Mouse (Mus musculus) CH12.LX (cell line): ENCODE measurements around the gene Ccdc88c. TPM values are rescaled to one million over a fixed set of nuclear protein-coding genes. Genes with fewer than 3 reads are reported as not detected.

Source experiments
- DNase-seq: peaks from one replicate; pipeline ENCODE4 v3.0.0-alpha.2; 2013; ENCODE audit errors: extremely low read depth
- H3K27ac ChIP-seq: 2 replicates; pipeline ENCODE4 v1.5.1; 2012; ENCODE audit warnings: low read depth, mild to moderate bottlenecking, control low read depth, moderate library complexity; ENCODE audit not compliant: insufficient read depth
- H3K27me3 ChIP-seq: replicated peaks from 2 replicates; pipeline ENCODE3; 2012; ENCODE audit warnings: inconsistent platforms
- H3K36me3 ChIP-seq, 2 experiments: replicated peaks in 1 of 2; 2 replicates each; pipeline versions ENCODE3 to v1.6.1; 2012; ENCODE audit warnings: inconsistent platforms in 1 of 2, low read length in 1 of 2, mild to moderate bottlenecking in 1 of 2, mixed read lengths in 1 of 2, moderate library complexity in 1 of 2; ENCODE audit not compliant: control insufficient read depth in 1 of 2, insufficient read depth in 1 of 2
- H3K4me1 ChIP-seq, 2 experiments: 2 replicates each; pipeline ENCODE4 v1.6.1; 2012; ENCODE audit warnings: inconsistent platforms in 1 of 2, moderate library complexity in 1 of 2; ENCODE audit not compliant: insufficient read depth in 2 of 2, control insufficient read depth in 1 of 2
- H3K4me2 ChIP-seq: 2 replicates; pipeline ENCODE4 v1.6.1; 2012; ENCODE audit warnings: low read depth, mild to moderate bottlenecking, control low read depth; ENCODE audit not compliant: poor library complexity, insufficient read depth, severe bottlenecking
- H3K4me3 ChIP-seq, 3 experiments: fragments of 150-350 bp in 1 of 3; sonication (generic) in 1 of 3; replicated peaks in 1 of 3; 2 replicates each; pipeline versions ENCODE3 to v1.5.1; 2011 to 2012; ENCODE audit warnings: low read depth in 2 of 3, low read length in 2 of 3, mild to moderate bottlenecking in 2 of 3, moderate library complexity in 2 of 3, control low read depth in 1 of 3, improper control_type of control experiment in 1 of 3, inconsistent platforms in 1 of 3, mixed read lengths in 1 of 3; ENCODE audit not compliant: poor library complexity in 1 of 3
- H3K79me2 ChIP-seq: replicated peaks from 2 replicates; pipeline ENCODE4 v1.6.1; 2012; ENCODE audit warnings: mild to moderate bottlenecking, moderate library complexity; ENCODE audit not compliant: control insufficient read depth, poor library complexity, insufficient read depth, severe bottlenecking; ENCODE audit errors: extremely low read depth
- H3K9ac ChIP-seq: 2 replicates; pipeline ENCODE4 v1.6.1; 2012; ENCODE audit warnings: low read depth, mild to moderate bottlenecking, control low read depth, moderate library complexity; ENCODE audit not compliant: insufficient read depth
- H3K9me3 ChIP-seq: replicated peaks from 2 replicates; pipeline ENCODE3; 2012; ENCODE audit warnings: low read length, inconsistent platforms, mixed read lengths
- BHLHE40 ChIP-seq: IDR thresholded peaks from 2 replicates; pipeline ENCODE4 v1.6.1; 2011; ENCODE audit warnings: mild to moderate bottlenecking, low read depth, low read length, improper control_type of control experiment
- CHD1 ChIP-seq: IDR thresholded peaks from 2 replicates; pipeline ENCODE4 v1.6.1; 2012; ENCODE audit warnings: low read depth, low read length, improper control_type of control experiment, inconsistent platforms
- CHD2 ChIP-seq: IDR thresholded peaks from 2 replicates; pipeline ENCODE4 v1.6.1; 2011; ENCODE audit warnings: low read length, improper control_type of control experiment
- CTCF ChIP-seq, 2 experiments: IDR thresholded peaks in 1 of 2; conservative IDR thresholded peaks in 1 of 2; 2 replicates each; pipeline ENCODE4 v1.5.1; 2011 to 2012; ENCODE audit warnings: low read depth in 2 of 2, low read length in 2 of 2, improper control_type of control experiment in 1 of 2, inconsistent platforms in 1 of 2, mild to moderate bottlenecking in 1 of 2, moderate library complexity in 1 of 2
- E2F4 ChIP-seq: IDR thresholded peaks from 2 replicates; pipeline ENCODE4 v1.6.1; 2011; ENCODE audit warnings: low read depth, low read length, improper control_type of control experiment; ENCODE audit not compliant: insufficient replicate concordance
- ELF1 ChIP-seq: IDR thresholded peaks from 2 replicates; pipeline ENCODE4 v1.6.1; 2014; ENCODE audit warnings: low read depth, mild to moderate bottlenecking, inconsistent platforms, low read length, improper control_type of control experiment
- EP300 ChIP-seq: IDR thresholded peaks from 2 replicates; pipeline ENCODE4 v1.6.1; 2011; ENCODE audit warnings: low read length, improper control_type of control experiment
- ETS1 ChIP-seq: conservative IDR thresholded peaks from 2 replicates; pipeline ENCODE4 v1.6.1; 2012; ENCODE audit warnings: low read depth, mild to moderate bottlenecking, inconsistent platforms, low read length, improper control_type of control experiment, moderate library complexity
- HCFC1 ChIP-seq: IDR thresholded peaks from 2 replicates; pipeline ENCODE4 v1.6.1; 2012; ENCODE audit warnings: low read depth, mild to moderate bottlenecking, inconsistent platforms, low read length, improper control_type of control experiment
- MAX ChIP-seq: IDR thresholded peaks from 2 replicates; pipeline ENCODE4 v1.6.1; 2011; ENCODE audit warnings: low read length, improper control_type of control experiment
- MXI1 ChIP-seq: IDR thresholded peaks from 2 replicates; pipeline ENCODE4 v1.6.1; 2011; ENCODE audit warnings: mild to moderate bottlenecking, low read depth, low read length, improper control_type of control experiment
- MYC ChIP-seq: IDR thresholded peaks from 2 replicates; pipeline ENCODE4 v1.6.1; 2011; ENCODE audit warnings: low read depth, mild to moderate bottlenecking, improper control_type of control experiment, low read length
- PAX5 ChIP-seq: IDR thresholded peaks from 2 replicates; pipeline ENCODE4 v1.6.1; 2012; ENCODE audit warnings: low read length, inconsistent platforms, mixed read lengths
- POLR2A ChIP-seq: IDR thresholded peaks from 2 replicates; pipeline ENCODE4 v1.6.1; 2011; ENCODE audit warnings: low read depth, mild to moderate bottlenecking, improper control_type of control experiment, low read length
- POLR2AphosphoS2 ChIP-seq: IDR thresholded peaks from 2 replicates; pipeline ENCODE4 v1.6.1; 2011; ENCODE audit warnings: low read depth, low read length, improper control_type of control experiment
- RCOR1 ChIP-seq: conservative IDR thresholded peaks from 2 replicates; pipeline ENCODE4 v1.6.1; 2012; ENCODE audit warnings: low read depth, mild to moderate bottlenecking, inconsistent platforms, low read length, improper control_type of control experiment
- SMC3 ChIP-seq: IDR thresholded peaks from 2 replicates; pipeline ENCODE4 v1.6.1; 2011; ENCODE audit warnings: low read depth, low read length, improper control_type of control experiment
- TCF12 ChIP-seq: IDR thresholded peaks from 2 replicates; pipeline ENCODE4 v1.6.1; 2014; ENCODE audit warnings: low read depth, mild to moderate bottlenecking, inconsistent platforms, low read length, improper control_type of control experiment
- ZMIZ1 ChIP-seq: IDR thresholded peaks from 2 replicates; pipeline ENCODE4 v1.6.1; 2012; ENCODE audit warnings: low read depth, mild to moderate bottlenecking, inconsistent platforms, low read length, improper control_type of control experiment
- dilution Hi-C: fragments of 300-500 bp; cut with MboI; formaldehyde crosslinking; loops from 2 replicates; pipeline ENCODE4 v1.14.3; 2020; ENCODE audit warnings: low sequenced_read_pairs; ENCODE audit not compliant: extremely low pct_unique_long_range_greater_than_20kb, extremely low pct_ligation_motif_present
- in situ Hi-C: fragments of 300-500 bp; cut with MboI; formaldehyde crosslinking; loops from 3 replicates; pipeline ENCODE4 v1.14.3; 2019; ENCODE audit warnings: low sequenced_read_pairs, low pct_ligation_motif_present, low pct_unique_long_range_greater_than_20kb, mixed read lengths
- polyA plus RNA-seq: library from polyadenylated mRNA; unstranded; fragments of >175 nt; gene quantifications from 2 replicates; pipeline ENCODE4 v1.2.1, GENCODE M21; 2012; ENCODE audit warnings: low read depth; ENCODE audit not compliant: insufficient read length
- total RNA-seq, 2 experiments: library from RNA; depleted of rRNA; stranded (reverse); fragments of 300-350 nt in 1 of 2; fragments of >200 nt in 1 of 2; gene quantifications; 2 replicates each; pipeline ENCODE4 v1.2.3; 2012 to 2014

Ccdc88c gene
- total and polyA plus RNA-seq, 3 experiments, result 20.3 to 32.7 (median 24.9) TPM

- Histone ChIP-seq H3K9ac (no peak overlapping the region), H3K4me3 (no peak overlapping the region), H3K27me3 (no peaks in the 10 kb centered on the region), H3K4me2 (no peak overlapping the region), H3K27ac (no peak overlapping the region), H3K79me2 (no peaks in the 10 kb centered on the region), H3K36me3 (peaks cover 0 to 33% of the 10 kb centered on the region in 2 experiments), H3K9me3 (no peaks in the 10 kb centered on the region), H3K4me1 (peaks cover 19 to 52% of the 10 kb centered on the region in 2 experiments)
- no peak for TF ChIP-seq CHD1
- no peak for TF ChIP-seq MAX
- no peak for TF ChIP-seq EP300
- TF ChIP-seq MYC, result no peak
- no peak for TF ChIP-seq TCF12
- no peak for TF ChIP-seq CHD2
- dilution Hi-C loops (no loop called here), in situ Hi-C loops (no loop called here)
- no peak for DNase-seq
Observed at GRCm38 (mm10) chr12:100877936-100878335, 150.9 kb downstream of the Ccdc88c start.

GRCm38 (mm10) chr12:100875960-100876359 is 152.9 kb downstream of the Ccdc88c start:
- peaks cover 0 to 46% of the 10 kb centered on the region in 2 experiments for H3K36me3 ChIP-seq
- no peak for DNase-seq
- H3K4me2 ChIP-seq, result no peak overlapping the region
- no peak overlapping the region for H3K9ac ChIP-seq
- dilution Hi-C loops, result no loop called here
- H3K27ac ChIP-seq, result no peak overlapping the region
- peaks cover 8 to 43% of the 10 kb centered on the region in 2 experiments for H3K4me1 ChIP-seq
- no peaks in the 10 kb centered on the region for H3K9me3 ChIP-seq
- no peaks in the 10 kb centered on the region for H3K79me2 ChIP-seq
- TF ChIP-seq CHD1 (no peak), PAX5 (no peak), MYC (no peak), POLR2A (no peak), CTCF (conservative IDR thresholded peaks at IDR 0.05 in 1 of 2, IDR thresholded peaks at IDR 0.05 in 1 of 2; ENCODE audit: low read depth in 2 of 2, low read length in 2 of 2) (no peak), ETS1 (no peak), ELF1 (no peak), HCFC1 (no peak), POLR2AphosphoS2 (no peak), ZMIZ1 (no peak)
- TF ChIP-seq, all 38 proteins: peak for 0
- H3K4me3 ChIP-seq, result no peak overlapping the region
- in situ Hi-C loops, result no loop called here
- no peaks in the 10 kb centered on the region for H3K27me3 ChIP-seq

- Histone ChIP-seq H3K9ac (no peak overlapping the region), H3K36me3 (peaks cover 0 to 46% of the 10 kb centered on the region in 2 experiments), H3K4me1 (peaks cover 5 to 39% of the 10 kb centered on the region in 2 experiments; a peak in 3 of 4 replicates), H3K27me3 (no peaks in the 10 kb centered on the region), H3K4me3 (no peak overlapping the region), H3K9me3 (no peaks in the 10 kb centered on the region), H3K4me2 (no peak overlapping the region), H3K27ac (no peak overlapping the region), H3K79me2 (no peaks in the 10 kb centered on the region)
- dilution Hi-C loops, result no loop called here
- DNase-seq, result no peak
- in situ Hi-C loops, result no loop called here
- TF ChIP-seq POLR2AphosphoS2, result no peak
- TF ChIP-seq SMC3, result no peak
- no peak for TF ChIP-seq PAX5
- no peak for TF ChIP-seq POLR2A
- no peak for TF ChIP-seq BHLHE40
- TF ChIP-seq RCOR1, result no peak
- TF ChIP-seq TCF12, result no peak
- TF ChIP-seq ETS1, result no peak
- TF ChIP-seq HCFC1, result no peak
- TF ChIP-seq ZMIZ1, result no peak
- no peak for TF ChIP-seq MXI1
- no peak for TF ChIP-seq EP300
- no peak for TF ChIP-seq E2F4
Observed at GRCm38 (mm10) chr12:100875553-100875952, 153.3 kb downstream of the Ccdc88c start.
